Mouse (Mus musculus) G1E (cell line): ENCODE results near the gene Ptgr1.

Experiments used
- CTCF ChIP-seq: IDR thresholded peaks from 2 replicates; pipeline ENCODE4 v1.5.1; 2012; ENCODE audit warnings: low read depth, low read length, inconsistent platforms, mixed read lengths
- GATA1 ChIP-seq: IDR thresholded peaks from 2 replicates; pipeline ENCODE4 v1.6.1; 2012; ENCODE audit warnings: borderline replicate concordance, low read length, inconsistent platforms, mixed read lengths

GRCm38 (mm10) chr4:59015181-59015580 is 28.3 kb upstream of the Ptgr1 start:
- no peak for TF ChIP-seq GATA1
- no peak for TF ChIP-seq CTCF
